Mouse (Mus musculus) right cerebral cortex, postnatal 10 days (tissue): ENCODE results near the gene Hist1h4f.
"Not testable (repeated sequence)": the region's sequence is repeated elsewhere in the genome, so short reads cannot be mapped to it uniquely, and the experiment has no call there.

Source experiments
- DNase-seq, 2 experiments: peaks; one replicate each; pipeline ENCODE4 v3.0.0; 2021; ENCODE audit warnings: low spot score in 2 of 2

Gene Hist1h4f

GRCm38 (mm10) chr13:23551146-23551834 is at the start of gene Hist1h4f:
TSS of gene Hist1h4f (minus strand) at chr13:23551648.
- peak; percentile 94 to 96 for DNase-seq

GRCm38 (mm10) chr13:23597957-23598356 is 46.5 kb upstream of the Hist1h4f start:
- DNase-seq: peak; percentile 58 to 84

- DNase-seq: no peak
Observed at GRCm38 (mm10) chr13:23595622-23596372, 44.3 kb upstream of the Hist1h4f start.

- no peak for DNase-seq
Observed at GRCm38 (mm10) chr13:23595185-23595584, 43.7 kb upstream of the Hist1h4f start.

- DNase-seq: no peak
Observed at GRCm38 (mm10) chr13:23593051-23593770, 41.8 kb upstream of the Hist1h4f start.

- DNase-seq: no peak
Observed at GRCm38 (mm10) chr13:23592614-23593013, 41.2 kb upstream of the Hist1h4f start.

GRCm38 (mm10) chr13:23591886-23592285 is 40.4 kb upstream of the Hist1h4f start:
- not testable (repeated sequence) for DNase-seq

- no peak for DNase-seq
Observed at GRCm38 (mm10) chr13:23591206-23591605, 39.8 kb upstream of the Hist1h4f start.

GRCm38 (mm10) chr13:23586940-23587225 is 35.4 kb upstream of the Hist1h4f start:
- no peak for DNase-seq

- DNase-seq: no peak
Observed at GRCm38 (mm10) chr13:23586099-23586939, 34.9 kb upstream of the Hist1h4f start.

GRCm38 (mm10) chr13:23585442-23586098 is 34.1 kb upstream of the Hist1h4f start:
- peak; percentile 80 to 84 for DNase-seq

- peak; percentile 76 to 77 for DNase-seq
Observed at GRCm38 (mm10) chr13:23585029-23585441, 33.6 kb upstream of the Hist1h4f start.

- no peak for DNase-seq
Observed at GRCm38 (mm10) chr13:23584331-23584730, 32.9 kb upstream of the Hist1h4f start.

GRCm38 (mm10) chr13:23583387-23584068 is 32.1 kb upstream of the Hist1h4f start:
- no peak for DNase-seq

GRCm38 (mm10) chr13:23582219-23583056 is 31.0 kb upstream of the Hist1h4f start:
- DNase-seq: no peak

- peak; percentile 98 to 99 for DNase-seq
Observed at GRCm38 (mm10) chr13:23581408-23582218, 30.2 kb upstream of the Hist1h4f start, which contains the start of gene Hist1h4d. TSS of gene Hist1h4d (plus strand) at chr13:23581598.

- DNase-seq: no peak
Observed at GRCm38 (mm10) chr13:23577835-23578234, 26.4 kb upstream of the Hist1h4f start.

GRCm38 (mm10) chr13:23576906-23577639 is 25.6 kb upstream of the Hist1h4f start:
- no peak for DNase-seq
